Comparison of ENCODE assay signal across 25 mouse cellular contexts in genomic region chr5:10416949-10417348, GRCm38 (mm10).
DNase-seq lines count a peak whose midpoint lies in the region; ATAC-seq and TF ChIP-seq lines count a peak whose summit lies in the region.
"Had no signal": no experiment of that assay in that cellular context is flagged by ENCODE, and none has a peak within 500 bp of the region (broad histone marks: within the 10 kb centered on the region; RNA-seq: fewer than 3 reads in every experiment).

No protein-coding gene starts in this region.

- no peaks in the 10 kb centered on the region for H3K9me3 ChIP-seq in midbrain, embryonic 10.5 days (replicated peaks)
- H3K9me3 ChIP-seq in midbrain, postnatal 0 days (ENCODE audit: low read length): no peaks in the 10 kb centered on the region
- no peaks in the 10 kb centered on the region for H3K9me3 ChIP-seq in midbrain, embryonic 16.5 days (replicated peaks; ENCODE audit: control insufficient read depth, low read length, poor library complexity, severe bottlenecking)
- no peaks in the 10 kb centered on the region for H3K9me3 ChIP-seq in kidney, embryonic 14.5 days (ENCODE audit: control insufficient read depth, low read length)
- H3K9me3 ChIP-seq: embryonic facial prominence, embryonic 13.5 days; liver, embryonic 12.5 days had no signal

- no peaks in the 10 kb centered on the region for H3K27me3 ChIP-seq in midbrain, embryonic 10.5 days (ENCODE audit: low read depth, poor library complexity, severe bottlenecking)
- H3K27me3 ChIP-seq in midbrain, postnatal 0 days (ENCODE audit: insufficient read depth, low read length): no peaks in the 10 kb centered on the region
- no peaks in the 10 kb centered on the region for H3K27me3 ChIP-seq in midbrain, embryonic 16.5 days (ENCODE audit: control insufficient read depth, insufficient read depth, low read depth, low read length)
- H3K27me3 ChIP-seq in kidney, embryonic 14.5 days (ENCODE audit: control insufficient read depth, insufficient read depth, low read length): no peaks in the 10 kb centered on the region
- H3K27me3 ChIP-seq: embryonic facial prominence, embryonic 13.5 days; liver, embryonic 12.5 days had no signal

- no peak for ATAC-seq in midbrain, postnatal 0 days (ENCODE audit: low FRiP score)
- peak; percentile 73 for ATAC-seq in midbrain, embryonic 16.5 days
- no peak for ATAC-seq in kidney, embryonic 14.5 days (ENCODE audit: low FRiP score, low TSS enrichment)
- ATAC-seq: hindbrain, postnatal 0 days; intestine, postnatal 0 days; liver, embryonic 12.5 days had no signal

- peak; percentile 42 for DNase-seq in midbrain, embryonic 10.5 days (ENCODE audit: low spot score)
- no peak for DNase-seq in midbrain, postnatal 0 days (ENCODE audit: low spot score)
- peak; percentile 14 for DNase-seq in fat pad, adult 2 months (ENCODE audit: extremely low read depth, low read depth, low spot score)
- peak; percentile 3 for DNase-seq in gonadal fat pad, adult 2 months (ENCODE audit: low read depth)
- DNase-seq in layer of hippocampus, adult 11-12 months (ENCODE audit: low spot score): no peak
- DNase-seq in urinary bladder, postnatal 36 days (ENCODE audit: low spot score in 2 of 2): no peak
- DNase-seq: adrenal gland, postnatal 36 days; B cell, adult 2 months; cerebellum, adult 2 months; cerebellum, postnatal 36 days; heart, adult 18-20 months; heart, postnatal 4 days; kidney, postnatal 10 days; layer of hippocampus, adult 9-11 months; lung, adult 2 months; lung, postnatal 36 days; right cerebral cortex, postnatal 4 days; thymus, adult 2 months had no signal

- WGBS in midbrain, embryonic 10.5 days: 56% methylated on average over 6 of the region's 6 CpGs
- 18% methylated on average over 6 of the region's 6 CpGs for WGBS in midbrain, postnatal 0 days
- WGBS in midbrain, embryonic 16.5 days: 15% methylated on average over 6 of the region's 6 CpGs
- WGBS in kidney, embryonic 14.5 days: 87% methylated on average over 6 of the region's 6 CpGs

- no peak overlapping the region for H3K4me3 ChIP-seq in midbrain, embryonic 10.5 days
- no peak overlapping the region for H3K4me3 ChIP-seq in midbrain, postnatal 0 days (ENCODE audit: low read depth, low read length)
- no peak overlapping the region for H3K4me3 ChIP-seq in midbrain, embryonic 16.5 days (ENCODE audit: low read depth, low read length)
- H3K4me3 ChIP-seq in kidney, embryonic 14.5 days (ENCODE audit: low read length): no peak overlapping the region
- H3K4me3 ChIP-seq: embryonic facial prominence, embryonic 13.5 days; left cerebral cortex, adult 2 months; liver, embryonic 12.5 days had no signal

- H3K36me3 ChIP-seq in midbrain, embryonic 10.5 days: no peaks in the 10 kb centered on the region
- no peaks in the 10 kb centered on the region for H3K36me3 ChIP-seq in midbrain, postnatal 0 days (ENCODE audit: insufficient read depth, low read length)
- H3K36me3 ChIP-seq in midbrain, embryonic 16.5 days (ENCODE audit: control insufficient read depth, insufficient read depth, low read length): no peaks in the 10 kb centered on the region
- H3K36me3 ChIP-seq in kidney, embryonic 14.5 days (ENCODE audit: control insufficient read depth, insufficient read depth, low read length): no peaks in the 10 kb centered on the region
- H3K36me3 ChIP-seq: embryonic facial prominence, embryonic 13.5 days; liver, embryonic 12.5 days had no signal

- peaks cover 23% of the 10 kb centered on the region for H3K4me1 ChIP-seq in midbrain, embryonic 10.5 days
- no peaks in the 10 kb centered on the region for H3K4me1 ChIP-seq in midbrain, postnatal 0 days (ENCODE audit: insufficient read depth, low read length)
- peaks cover 2% of the 10 kb centered on the region; the same call in 1 of the 2 replicates for H3K4me1 ChIP-seq in midbrain, embryonic 16.5 days (ENCODE audit: control insufficient read depth, insufficient read depth, low read length)
- no peaks in the 10 kb centered on the region for H3K4me1 ChIP-seq in kidney, embryonic 14.5 days (ENCODE audit: control insufficient read depth, insufficient read depth, low read length)
- H3K4me1 ChIP-seq: embryonic facial prominence, embryonic 13.5 days; liver, embryonic 12.5 days had no signal

- TF ChIP-seq CTCF in midbrain, postnatal 0 days (IDR thresholded peaks at IDR 0.05): no peak

- H3K9ac ChIP-seq in midbrain, postnatal 0 days (replicated peaks; ENCODE audit: low read length, poor library complexity, severe bottlenecking): no peak overlapping the region
- no peak overlapping the region for H3K9ac ChIP-seq in midbrain, embryonic 16.5 days (ENCODE audit: low read depth, low read length)
- H3K9ac ChIP-seq in kidney, embryonic 14.5 days (ENCODE audit: low read depth, low read length): no peak overlapping the region
- H3K9ac ChIP-seq: embryonic facial prominence, embryonic 13.5 days; liver, embryonic 12.5 days had no signal

- H3K4me2 ChIP-seq in midbrain, postnatal 0 days (ENCODE audit: low read depth, low read length, poor library complexity, severe bottlenecking): no peak overlapping the region
- H3K4me2 ChIP-seq in midbrain, embryonic 16.5 days (ENCODE audit: low read length): no peak overlapping the region
- H3K4me2 ChIP-seq in kidney, embryonic 14.5 days (replicated peaks; ENCODE audit: low read depth, low read length): no peak overlapping the region
- H3K4me2 ChIP-seq: embryonic facial prominence, embryonic 13.5 days; liver, embryonic 12.5 days had no signal

- H3K27ac ChIP-seq in midbrain, embryonic 10.5 days (replicated peaks): peak overlapping the region; percentile 74
- H3K27ac ChIP-seq in midbrain, postnatal 0 days (ENCODE audit: low read depth, low read length): no peak overlapping the region
- H3K27ac ChIP-seq in midbrain, embryonic 16.5 days (ENCODE audit: low read length): no peak overlapping the region
- no peak overlapping the region for H3K27ac ChIP-seq in kidney, embryonic 14.5 days (ENCODE audit: low read depth, low read length)
- H3K27ac ChIP-seq: embryonic facial prominence, embryonic 13.5 days; hindbrain, postnatal 0 days; left cerebral cortex, adult 2 months; liver, embryonic 12.5 days had no signal

Comparison
In these comparisons a context has a peak if more than half of its experiments do, and no peak if none do; other contexts are left out.
1. DNase-seq: peak in midbrain, embryonic 10.5 days (single experiment), fat pad, adult 2 months (single experiment) and gonadal fat pad, adult 2 months (single experiment); none in midbrain, postnatal 0 days (single experiment), layer of hippocampus, adult 11-12 months (single experiment) and urinary bladder, postnatal 36 days (0 of 2).